Mouse (Mus musculus): ENCODE results near the gene Sox6. TPM values are rescaled to one million over a fixed set of nuclear protein-coding genes. Genes with fewer than 3 reads are reported as not detected.

Sox6 gene
- total RNA-seq (2017) = 5.4 and 6.3 TPM in 2 replicates

GRCm38 (mm10) chr7:116038511-116038910, at the start of gene Sox6:
Gene Sox6 (minus strand): TSS chr7:116038796.
- 0 out of 2 replicates have a peak, but pooled peaks have one; percentile 16 for ATAC-seq (replicated peaks; ENCODE audit: low read depth, poor library complexity, severe bottlenecking)

GRCm38 (mm10) chr7:116084366-116084765, 45.8 kb upstream of the Sox6 start, which contains the start of gene Gm4353:
Gene Gm4353 (minus strand): TSS chr7:116084635.
- peak; percentile 87 for ATAC-seq (replicated peaks; ENCODE audit: low read depth, poor library complexity, severe bottlenecking)

- no peak for ATAC-seq (replicated peaks; ENCODE audit: low read depth, poor library complexity, severe bottlenecking)
Measured at GRCm38 (mm10) chr7:116060739-116061138, 22.1 kb upstream of the Sox6 start.

GRCm38 (mm10) chr7:116040470-116041019, 1.9 kb upstream of the Sox6 start:
- no peak for ATAC-seq (replicated peaks; ENCODE audit: low read depth, poor library complexity, severe bottlenecking)

GRCm38 (mm10) chr7:116039538-116040466, 1.2 kb upstream of the Sox6 start:
- ATAC-seq (replicated peaks; ENCODE audit: low read depth, poor library complexity, severe bottlenecking) = peak; percentile 93

- ATAC-seq (replicated peaks; ENCODE audit: low read depth, poor library complexity, severe bottlenecking) = 0 out of 2 replicates have a peak, but pooled peaks have one; percentile 6
Measured at GRCm38 (mm10) chr7:116039196-116039537, 571 bp upstream of the Sox6 start, which contains the start of gene 1110004F10Rik. Gene 1110004F10Rik (plus strand): TSS chr7:116039397.

GRCm38 (mm10) chr7:116038024-116038423, 572 bp downstream of the Sox6 start:
- ATAC-seq (replicated peaks; ENCODE audit: low read depth, poor library complexity, severe bottlenecking) = no peak

- no peak for ATAC-seq (replicated peaks; ENCODE audit: low read depth, poor library complexity, severe bottlenecking)
Measured at GRCm38 (mm10) chr7:116036591-116037555, 1.7 kb downstream of the Sox6 start.

- ATAC-seq (replicated peaks; ENCODE audit: low read depth, poor library complexity, severe bottlenecking) = no peak
Measured at GRCm38 (mm10) chr7:116035504-116035903, 3.1 kb downstream of the Sox6 start.

GRCm38 (mm10) chr7:116034282-116034758, 4.3 kb downstream of the Sox6 start:
- no peak for ATAC-seq (replicated peaks; ENCODE audit: low read depth, poor library complexity, severe bottlenecking)

GRCm38 (mm10) chr7:116033371-116034241, 5.0 kb downstream of the Sox6 start:
- ATAC-seq (replicated peaks; ENCODE audit: low read depth, poor library complexity, severe bottlenecking) = no peak

GRCm38 (mm10) chr7:116032596-116033307, 5.8 kb downstream of the Sox6 start:
- peak; percentile 43; the same call in 1 of the 2 replicates for ATAC-seq (replicated peaks; ENCODE audit: low read depth, poor library complexity, severe bottlenecking)

GRCm38 (mm10) chr7:116031718-116032595, 6.6 kb downstream of the Sox6 start:
- peak; percentile 39 for ATAC-seq (replicated peaks; ENCODE audit: low read depth, poor library complexity, severe bottlenecking)

- ATAC-seq (replicated peaks; ENCODE audit: low read depth, poor library complexity, severe bottlenecking) = peak; percentile 16; the same call in 1 of the 2 replicates
Measured at GRCm38 (mm10) chr7:116031388-116031717, 7.2 kb downstream of the Sox6 start.

- ATAC-seq (replicated peaks; ENCODE audit: low read depth, poor library complexity, severe bottlenecking) = no peak
Measured at GRCm38 (mm10) chr7:116030597-116031387, 7.8 kb downstream of the Sox6 start.

GRCm38 (mm10) chr7:116029991-116030390, 8.6 kb downstream of the Sox6 start:
- no peak for ATAC-seq (replicated peaks; ENCODE audit: low read depth, poor library complexity, severe bottlenecking)

GRCm38 (mm10) chr7:116002726-116003125, 35.9 kb downstream of the Sox6 start:
- no peak for ATAC-seq (replicated peaks; ENCODE audit: low read depth, poor library complexity, severe bottlenecking)
